Mouse (Mus musculus): ENCODE measurements around the gene Snx25. TPM values are rescaled to one million over a fixed set of nuclear protein-coding genes. Genes with fewer than 3 reads are reported as not detected.
"Not testable (repeated sequence)": the region's sequence is repeated elsewhere in the genome, so short reads cannot be mapped to it uniquely, and the experiment has no call there.

The Snx25 gene
- total RNA-seq, 2 experiments from 2014 or later: 20.2 to 20.8 TPM

DNA sequence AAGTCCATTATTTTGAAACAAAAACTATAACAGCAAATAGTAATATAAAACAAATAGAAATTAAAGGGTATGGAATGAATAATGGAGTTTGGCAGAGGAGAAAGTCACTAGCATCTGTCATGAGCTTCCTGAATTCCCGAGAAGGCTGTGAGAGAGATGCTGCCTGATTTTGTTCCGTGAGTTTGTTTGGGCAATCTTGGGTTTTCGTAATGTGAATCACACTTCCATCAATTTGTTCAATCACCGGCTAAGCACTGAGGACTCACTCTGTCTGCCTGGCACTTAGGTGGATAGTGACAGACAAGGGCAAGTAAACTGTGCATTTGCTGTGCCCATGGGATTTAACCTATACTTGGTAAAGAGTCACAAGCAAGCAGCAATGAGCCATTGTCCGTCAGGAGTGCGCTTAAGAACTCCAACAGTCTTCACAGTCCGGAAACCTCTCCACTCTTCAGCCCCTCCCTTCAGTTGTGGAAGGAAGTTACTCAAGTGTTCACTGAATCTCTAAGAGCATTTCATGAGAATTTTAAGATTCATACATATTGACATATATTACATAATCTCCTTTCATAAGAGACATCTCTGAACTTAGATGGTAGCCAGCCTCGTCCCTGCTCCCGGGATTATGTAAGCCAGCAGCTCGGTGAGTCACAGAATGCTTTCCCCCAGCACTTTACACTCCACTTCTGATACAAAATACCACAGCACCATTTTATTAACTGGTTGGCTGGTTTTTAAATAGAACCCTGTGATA, 13.9 kb downstream of the Snx25 start:
- ATAC-seq (ENCODE audit: poor library complexity, severe bottlenecking): peak; percentile 89

DNA sequence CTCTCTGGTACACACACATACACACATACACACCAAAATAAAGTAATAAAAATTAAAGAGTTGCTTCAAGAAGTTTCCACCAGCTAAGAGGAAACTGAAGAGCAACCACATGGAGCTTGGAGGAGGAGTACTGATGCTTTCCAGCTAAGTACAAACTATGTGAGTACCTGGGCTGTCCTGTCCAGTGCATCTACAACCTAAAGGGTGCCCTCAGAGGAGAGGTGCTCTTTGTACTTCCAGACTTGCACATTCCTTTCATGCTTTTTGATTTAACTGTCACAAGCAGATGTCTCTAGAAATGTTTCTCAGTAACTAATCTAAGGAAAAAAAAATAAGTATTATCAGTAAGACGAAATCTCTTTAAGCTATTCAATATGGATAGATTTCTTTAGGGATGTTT, 14.6 kb downstream of the Snx25 start:
- no peak for ATAC-seq (ENCODE audit: poor library complexity, severe bottlenecking)

DNA sequence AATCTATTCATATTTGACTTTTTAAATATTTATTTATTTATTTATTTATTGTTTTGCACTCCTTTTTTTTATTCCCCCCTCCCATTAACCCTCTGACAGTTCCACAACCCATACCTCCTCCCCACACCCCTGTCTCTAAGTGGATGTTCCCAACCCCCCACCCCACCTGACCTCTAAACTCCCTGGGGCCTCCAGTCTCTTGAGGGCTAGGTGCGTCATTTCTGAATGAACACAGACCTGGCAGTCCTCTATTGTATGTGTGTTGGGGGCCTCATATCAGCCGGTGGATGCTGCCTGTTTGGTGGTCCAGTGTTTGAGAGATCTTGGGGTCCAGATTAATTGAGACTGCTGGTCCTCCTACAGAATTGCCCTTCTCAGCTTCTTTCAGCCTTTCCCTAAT, 16.4 kb downstream of the Snx25 start:
- not testable (repeated sequence) for ATAC-seq (ENCODE audit: poor library complexity, severe bottlenecking)

GRCm38 (mm10) chr8:46130426-46130825, 21.5 kb downstream of the Snx25 start:
- 0 out of 2 replicates have a peak, but pooled peaks have one; percentile 43 for ATAC-seq (ENCODE audit: poor library complexity, severe bottlenecking)

GRCm38 (mm10) chr8:46122498-46122897, 29.5 kb downstream of the Snx25 start:
- no peak for ATAC-seq (ENCODE audit: poor library complexity, severe bottlenecking)

DNA sequence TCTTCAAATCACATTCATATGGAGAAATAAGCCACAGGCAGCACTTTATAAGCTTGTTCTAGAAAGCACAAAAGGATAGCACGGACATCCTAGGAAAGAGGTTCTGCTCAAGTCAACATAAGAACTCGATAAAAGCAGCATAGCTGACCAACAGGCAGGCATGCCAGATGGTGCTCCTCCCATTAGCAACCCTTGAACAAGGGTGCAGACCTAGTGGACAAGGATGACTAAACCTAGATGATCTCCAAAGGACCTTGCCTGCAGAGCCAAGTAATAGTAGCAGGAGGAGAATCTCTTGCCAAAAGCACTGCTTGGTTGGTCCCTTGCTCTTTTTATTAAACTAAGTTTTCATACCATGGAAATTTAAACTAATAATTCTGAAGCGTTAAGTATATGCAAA, 32.8 kb downstream of the Snx25 start:
- ATAC-seq (ENCODE audit: poor library complexity, severe bottlenecking): no peak

- ATAC-seq (ENCODE audit: poor library complexity, severe bottlenecking): no peak
Observed at GRCm38 (mm10) chr8:46117172-46117571, 34.8 kb downstream of the Snx25 start.

- ATAC-seq (ENCODE audit: poor library complexity, severe bottlenecking): not testable (repeated sequence)
Observed at GRCm38 (mm10) chr8:46113421-46114170, 38.4 kb downstream of the Snx25 start.

DNA sequence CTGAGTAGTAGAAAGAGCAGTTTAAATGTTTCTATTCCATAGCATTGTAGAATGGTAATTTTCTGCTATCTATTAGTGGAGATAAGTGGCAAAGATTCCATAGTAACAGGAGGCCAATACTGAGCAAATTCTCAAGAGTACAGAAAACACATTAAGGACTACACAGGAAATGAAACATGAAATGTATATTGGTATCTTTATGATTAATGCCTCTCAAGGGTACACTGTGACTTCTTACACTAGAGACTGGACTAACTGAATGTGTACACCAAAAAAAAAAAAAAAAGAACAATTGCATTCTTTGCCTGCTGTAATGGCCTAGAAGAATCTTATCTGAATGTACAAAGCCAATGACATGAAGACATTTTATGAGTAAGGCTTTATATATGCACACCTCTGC, 44.3 kb downstream of the Snx25 start:
- no peak for ATAC-seq (ENCODE audit: poor library complexity, severe bottlenecking)

- no peak for ATAC-seq (ENCODE audit: poor library complexity, severe bottlenecking)
Observed at GRCm38 (mm10) chr8:46103434-46103833, 48.5 kb downstream of the Snx25 start.

DNA sequence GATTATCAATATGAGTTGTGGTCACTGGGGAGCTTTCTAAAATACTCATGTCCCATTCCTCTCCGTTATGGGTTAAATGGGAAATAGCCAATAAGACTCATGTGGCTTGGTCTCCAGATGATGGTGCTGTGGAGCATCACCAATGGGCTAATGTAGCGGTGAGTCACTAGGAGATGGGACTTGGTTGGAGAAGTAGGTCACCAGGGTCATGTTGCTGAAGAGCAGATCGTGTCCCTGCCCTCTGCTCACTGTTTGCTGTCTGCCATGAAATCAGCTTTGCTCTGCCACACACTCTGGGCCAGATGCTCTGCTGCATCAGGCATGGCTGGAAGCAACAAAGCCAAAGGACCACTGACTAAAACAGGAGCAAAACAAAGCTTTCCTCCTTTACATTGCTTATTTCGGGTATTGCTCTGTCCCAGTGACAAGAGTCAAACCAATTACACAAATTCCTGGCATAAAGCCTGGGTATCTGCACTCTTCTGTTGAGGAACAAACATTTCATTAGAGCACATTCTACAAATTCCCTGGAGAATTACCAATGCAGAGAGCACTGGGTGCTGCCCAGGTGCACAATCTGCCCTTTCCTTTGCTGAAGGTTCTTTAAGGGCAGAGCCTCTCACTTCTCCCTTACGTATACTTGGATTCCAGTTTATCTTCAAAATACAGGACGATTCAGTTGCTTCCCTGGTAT, 59.1 kb downstream of the Snx25 start:
- no peak for ATAC-seq (ENCODE audit: poor library complexity, severe bottlenecking)

DNA sequence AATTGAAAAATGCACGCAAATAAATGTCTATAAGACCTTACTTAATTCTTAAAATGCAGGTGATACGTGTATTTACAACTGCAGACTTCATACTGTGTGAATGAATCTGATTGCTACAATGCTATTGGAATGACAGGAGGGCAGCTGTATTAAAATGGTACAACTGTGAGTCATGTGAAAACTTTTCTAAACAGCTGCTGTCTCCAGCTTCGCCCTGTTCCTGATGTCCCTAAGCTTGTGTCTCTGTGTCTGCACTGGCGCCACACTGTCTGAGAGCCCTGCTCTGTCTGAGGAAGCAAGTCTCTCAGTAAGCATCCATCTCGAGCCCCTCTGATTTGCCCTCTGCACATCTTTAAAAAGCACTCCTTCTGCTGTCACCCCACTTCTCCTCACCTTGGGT, 68.8 kb downstream of the Snx25 start:
- ATAC-seq (ENCODE audit: poor library complexity, severe bottlenecking): no peak

GRCm38 (mm10) chr8:46081030-46081429, 70.9 kb downstream of the Snx25 start:
- no peak for ATAC-seq (ENCODE audit: poor library complexity, severe bottlenecking)

DNA sequence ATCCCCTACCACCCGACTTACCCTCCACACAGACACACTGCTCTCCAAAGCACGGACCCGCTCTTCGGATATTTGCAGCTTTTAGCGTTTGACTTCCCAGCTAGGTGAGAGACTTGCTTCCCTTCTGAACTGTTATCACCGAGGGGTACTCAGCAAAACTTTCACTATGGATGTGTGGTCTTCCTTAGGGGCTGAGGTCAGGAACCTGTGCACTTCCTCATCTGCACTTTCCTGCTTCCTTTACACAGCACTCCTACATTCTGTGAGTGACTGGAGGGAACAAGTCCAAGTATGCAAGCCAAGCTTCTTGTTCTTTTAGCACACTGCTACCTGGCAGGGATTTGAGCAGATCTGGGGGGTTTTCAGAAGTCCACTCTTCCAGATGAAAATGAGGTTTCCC, 73.1 kb downstream of the Snx25 start:
- ATAC-seq (ENCODE audit: poor library complexity, severe bottlenecking): no peak

DNA sequence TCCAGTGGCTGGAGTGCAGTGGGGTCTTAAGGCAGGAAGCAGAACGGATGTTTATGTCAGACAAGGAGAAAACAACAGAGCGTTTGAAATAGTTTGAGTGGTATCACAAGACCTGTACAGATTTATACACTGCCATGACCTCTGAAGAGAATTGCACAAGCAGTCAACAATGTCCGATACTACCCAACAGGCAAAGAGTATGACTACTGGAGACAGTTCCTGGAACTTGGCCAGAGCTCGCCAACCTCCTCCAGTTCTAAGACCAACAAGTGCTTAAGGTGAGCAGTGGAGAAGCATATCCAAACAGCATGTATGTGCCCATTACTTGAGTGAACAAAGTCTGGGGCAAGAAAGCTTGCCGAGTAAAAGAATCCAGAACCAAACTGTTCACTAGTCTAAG, 76.7 kb downstream of the Snx25 start:
- no peak for ATAC-seq (ENCODE audit: poor library complexity, severe bottlenecking)

GRCm38 (mm10) chr8:46073540-46074140, 78.3 kb downstream of the Snx25 start:
- no peak for ATAC-seq (ENCODE audit: poor library complexity, severe bottlenecking)

- no peak for ATAC-seq (ENCODE audit: poor library complexity, severe bottlenecking)
Observed at GRCm38 (mm10) chr8:46072798-46073197, 79.2 kb downstream of the Snx25 start.

- no peak for ATAC-seq (ENCODE audit: poor library complexity, severe bottlenecking)
Observed at GRCm38 (mm10) chr8:46040260-46040659, 111.7 kb downstream of the Snx25 start.

DNA sequence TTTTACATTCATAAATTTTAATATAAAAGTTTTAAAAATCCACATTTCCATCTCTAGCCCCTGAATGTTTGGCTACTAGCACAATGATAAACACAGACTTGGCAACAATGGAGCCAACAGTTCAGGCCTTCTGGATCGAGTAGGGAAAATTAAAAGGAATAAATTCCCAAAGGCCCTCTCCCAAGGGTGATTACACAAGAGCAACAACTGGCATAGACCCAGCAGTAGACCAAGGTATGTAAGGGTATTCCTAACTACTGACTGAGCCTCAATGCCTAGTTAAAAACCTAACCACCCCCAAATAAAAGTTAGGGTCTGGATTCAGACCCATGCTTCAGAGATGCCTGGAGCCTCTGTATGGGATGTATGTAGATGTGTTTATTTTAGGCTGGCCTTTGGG, 112.3 kb downstream of the Snx25 start:
- ATAC-seq (ENCODE audit: poor library complexity, severe bottlenecking): no peak

GRCm38 (mm10) chr8:46036217-46036616, 115.7 kb downstream of the Snx25 start:
- ATAC-seq (ENCODE audit: poor library complexity, severe bottlenecking): no peak

- no peak for ATAC-seq (ENCODE audit: poor library complexity, severe bottlenecking)
Observed at GRCm38 (mm10) chr8:46024392-46024791, 127.6 kb downstream of the Snx25 start.
